Mouse (Mus musculus) bone marrow, adult 2 months (tissue): ENCODE data around the gene Txndc9.
"Not testable (repeated sequence)": the region's sequence is repeated elsewhere in the genome, so short reads cannot be mapped to it uniquely, and the experiment has no call there.

Source experiments
- CTCF ChIP-seq: fragments of 200-500 bp; IDR thresholded peaks from 2 replicates; pipeline ENCODE4 v1.5.1; 2011; ENCODE audit warnings: low read length, control low read depth; ENCODE audit not compliant: control insufficient read depth, insufficient read depth
- POLR2A ChIP-seq: fragments of 200-500 bp; IDR thresholded peaks from 2 replicates; pipeline ENCODE4 v1.6.1; 2011; ENCODE audit warnings: low read depth, mild to moderate bottlenecking, control low read depth, low read length, borderline replicate concordance; ENCODE audit not compliant: control insufficient read depth

DNA sequence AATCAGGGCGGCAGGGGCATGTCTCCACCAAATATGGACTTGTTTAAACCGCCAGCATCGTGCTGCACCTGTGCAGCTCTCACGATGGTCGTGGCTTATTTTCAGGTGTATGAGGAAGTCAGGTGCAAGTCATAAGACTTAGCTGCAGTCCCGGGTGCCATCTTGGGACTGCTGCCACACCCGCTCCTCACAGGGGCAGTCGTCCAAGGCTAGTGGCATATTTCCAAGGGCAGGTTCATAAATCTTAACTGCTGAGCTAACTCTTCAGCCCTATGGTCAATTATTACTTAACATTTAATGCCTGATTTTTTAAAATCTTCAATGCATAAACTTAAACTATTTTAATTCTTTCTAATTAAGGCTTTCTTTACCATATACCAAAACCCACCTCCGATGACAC, 21.0 kb downstream of the Txndc9 start:
- not testable (repeated sequence) for TF ChIP-seq CTCF, POLR2A
